Mouse (Mus musculus) embryonic facial prominence, embryonic 11.5 days (tissue): Measurements from ENCODE around the gene Sac3d1. TPM values are rescaled to one million over a fixed set of nuclear protein-coding genes. Genes with fewer than 3 reads are reported as not detected.

Source experiments
- ATAC-seq: fragments of 200-750 bp; cut with Nextera tagmentation; replicated peaks from 2 replicates; pipeline ENCODE4 v1.8.0; 2017; ENCODE audit warnings: low read depth; ENCODE audit not compliant: insufficient number of reproducible peaks, low FRiP score, low TSS enrichment
- DNase-seq: peaks from one replicate; pipeline ENCODE4 v3.0.0-alpha.2; 2015; ENCODE audit warnings: low spot score
- H3K27ac ChIP-seq: fragments of 300-500 bp; sonication (generic); replicated peaks from 2 replicates; pipeline ENCODE4 v1.5.1; 2014; ENCODE audit warnings: mild to moderate bottlenecking, low read depth, low read length, control low read depth
- H3K27me3 ChIP-seq: fragments of 300-500 bp; sonication (generic); 2 replicates; pipeline ENCODE4 v1.6.1; 2014; ENCODE audit warnings: mild to moderate bottlenecking, low read length, moderate library complexity, mixed read lengths; ENCODE audit not compliant: control insufficient read depth, insufficient read depth
- H3K36me3 ChIP-seq: fragments of 300-500 bp; sonication (generic); replicated peaks from 2 replicates; pipeline ENCODE4 v1.6.1; 2014; ENCODE audit warnings: low read depth, mild to moderate bottlenecking, low read length, moderate library complexity, mixed read lengths; ENCODE audit not compliant: control insufficient read depth, insufficient read depth
- H3K4me1 ChIP-seq: fragments of 300-500 bp; sonication (generic); 2 replicates; pipeline ENCODE4 v1.6.1; 2014; ENCODE audit warnings: low read length, mixed read lengths; ENCODE audit not compliant: control insufficient read depth, insufficient read depth
- H3K4me2 ChIP-seq: fragments of 300-500 bp; sonication (generic); 2 replicates; pipeline ENCODE4 v1.6.1; 2014; ENCODE audit warnings: low read depth, mild to moderate bottlenecking, control low read depth, low read length, moderate library complexity
- H3K4me3 ChIP-seq: fragments of 300-500 bp; sonication (generic); 2 replicates; pipeline ENCODE4 v1.5.1; 2014; ENCODE audit warnings: low read depth, low read length, control low read depth
- H3K9ac ChIP-seq: fragments of 300-500 bp; sonication (generic); replicated peaks from 2 replicates; pipeline ENCODE4 v1.6.1; 2014; ENCODE audit warnings: mild to moderate bottlenecking, control low read depth, low read length
- H3K9me3 ChIP-seq: fragments of 300-500 bp; sonication (generic); replicated peaks from 2 replicates; pipeline ENCODE4 v1.6.1; 2016; ENCODE audit warnings: mild to moderate bottlenecking, low read length, inconsistent platforms, mixed read lengths; ENCODE audit not compliant: control insufficient read depth
- WGBS: fragments of 180-500 bp; shearing (Covaris S2); extraction: QIAGEN DNeasy Blood & Tissue Kit; methylation state at CpG from one replicate; pipeline ENCODE4 v1.1.7; 2014; 5-methylcytosine and 5-hydroxymethylcytosine counted together
- polyA plus RNA-seq: library from polyadenylated mRNA; unstranded; fragments of >200 nt; fragmentation: Nextera tagmentation; extraction: Ambion mirVana; gene quantifications from 2 replicates; pipeline ENCODE4 v1.2.1, GENCODE M21; 2014

Gene Sac3d1
- polyA plus RNA-seq, 1 experiment from 2014 or later = 60.7 TPM

- Histone ChIP-seq H3K4me3 (peak overlapping the region; percentile 87), H3K36me3 (peaks cover 12% of the 10 kb centered on the region), H3K9ac (peak overlapping the region; percentile 93), H3K4me2 (peak overlapping the region; percentile 86), H3K9me3 (no peaks in the 10 kb centered on the region), H3K4me1 (no peaks in the 10 kb centered on the region), H3K27me3 (no peaks in the 10 kb centered on the region), H3K27ac (peak overlapping the region; percentile 94)
- DNase-seq (no peak), ATAC-seq (no peak)
- whole genome bisulfite sequencing = 6% methylated on average over 32 of the region's 32 CpGs
Measured at GRCm38 (mm10) chr19:6117346-6117985, 984 bp downstream of the Sac3d1 start.

- Histone ChIP-seq H3K9me3 (no peaks in the 10 kb centered on the region), H3K27ac (no peak overlapping the region), H3K27me3 (no peaks in the 10 kb centered on the region), H3K4me3 (no peak overlapping the region), H3K36me3 (peaks cover 12% of the 10 kb centered on the region), H3K9ac (no peak overlapping the region), H3K4me2 (no peak overlapping the region), H3K4me1 (no peaks in the 10 kb centered on the region)
- DNase-seq = no peak
- ATAC-seq = no peak
- WGBS = 91% methylated on average over 15 of the region's 15 CpGs
Measured at GRCm38 (mm10) chr19:6116113-6116850, 2.2 kb downstream of the Sac3d1 start.

DNA sequence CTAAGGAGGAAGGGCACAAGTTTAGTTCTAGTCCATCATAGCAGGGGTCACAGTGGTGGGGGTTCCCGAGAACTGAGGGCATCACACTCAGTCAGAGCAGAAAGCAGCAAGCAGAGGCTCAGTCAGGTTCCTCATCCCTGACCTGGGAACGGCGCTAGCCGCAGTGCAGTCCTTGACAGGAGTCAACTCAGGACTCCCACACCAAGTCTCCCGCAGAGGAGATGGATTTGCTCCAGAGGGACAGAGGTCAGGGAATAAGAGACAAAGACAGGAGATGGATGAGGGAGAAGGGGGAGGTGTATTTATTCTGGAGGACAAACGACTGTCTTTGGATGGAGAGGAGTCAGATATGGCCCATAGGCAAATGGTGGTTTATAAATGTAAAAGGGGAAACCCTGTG is 5.3 kb downstream of the Sac3d1 start:
- H3K4me1 ChIP-seq = no peaks in the 10 kb centered on the region
- DNase-seq = no peak
- H3K9me3 ChIP-seq = no peaks in the 10 kb centered on the region
- H3K36me3 ChIP-seq = peaks cover 12% of the 10 kb centered on the region
- no peak overlapping the region for H3K9ac ChIP-seq
- H3K4me2 ChIP-seq = no peak overlapping the region
- H3K27ac ChIP-seq = no peak overlapping the region
- no peak for ATAC-seq
- 74% methylated on average over 6 of the region's 6 CpGs for WGBS
- no peaks in the 10 kb centered on the region for H3K27me3 ChIP-seq
- no peak overlapping the region for H3K4me3 ChIP-seq

DNA sequence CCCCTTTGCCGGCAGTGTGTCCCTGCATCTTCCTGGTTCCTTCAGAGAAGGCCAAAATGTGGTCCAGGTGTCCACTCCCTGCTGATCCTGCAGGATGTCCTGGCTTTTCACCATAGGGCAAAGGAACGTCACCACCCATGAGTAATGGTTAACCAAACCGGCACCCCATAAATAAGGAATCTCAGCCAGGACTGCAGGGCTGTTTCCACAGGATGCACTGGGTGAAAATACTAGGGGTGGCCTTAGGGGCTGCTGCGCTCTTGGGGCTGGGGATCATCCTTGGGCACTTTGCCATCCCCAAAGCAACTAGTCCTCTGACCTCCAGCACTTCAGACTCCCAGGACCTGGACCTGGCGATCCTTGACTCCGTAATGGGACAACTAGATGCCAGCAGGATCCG is 12.9 kb downstream of the Sac3d1 start, which contains the start of gene Naaladl1:
Gene Naaladl1 (plus strand): TSS at position 197 of the 400 bp plus-strand sequence.
- no peak for ATAC-seq
- Histone ChIP-seq H3K4me1 (no peaks in the 10 kb centered on the region), H3K9ac (no peak within 1 kb of the TSS), H3K27me3 (no peaks in the 10 kb centered on the region), H3K4me2 (no peak within 1 kb of the TSS), H3K9me3 (no peaks in the 10 kb centered on the region), H3K4me3 (no peak within 1 kb of the TSS), H3K36me3 (no peaks in the 10 kb centered on the region), H3K27ac (no peak within 1 kb of the TSS)
- DNase-seq = no peak
- 83% methylated on average over 7 of the region's 7 CpGs for WGBS

DNA sequence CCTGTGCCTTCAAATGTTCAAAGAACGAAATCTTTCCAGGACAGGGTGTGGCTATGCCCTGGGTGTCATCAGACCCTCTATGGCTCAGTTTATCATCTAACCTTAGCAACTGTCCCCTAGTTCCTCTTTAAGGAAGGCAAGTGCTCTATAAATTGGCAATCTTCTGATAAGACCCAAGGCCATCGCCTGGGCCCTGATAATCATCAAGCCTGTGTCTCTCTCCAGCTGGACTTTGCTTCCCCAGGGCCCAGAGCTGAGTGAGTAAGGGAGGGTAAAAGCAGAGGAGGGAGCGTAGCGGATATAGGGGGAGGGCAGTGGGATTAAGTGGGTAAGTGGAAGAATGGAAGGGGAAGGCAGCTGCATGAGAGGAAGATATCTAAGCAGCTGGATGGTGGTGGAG is 14.0 kb downstream of the Sac3d1 start:
- 72% methylated on average over 4 of the region's 4 CpGs for WGBS
- ATAC-seq (no peak), DNase-seq (no peak)
- H3K4me2 ChIP-seq = no peak overlapping the region
- H3K9ac ChIP-seq = no peak overlapping the region
- no peaks in the 10 kb centered on the region for H3K9me3 ChIP-seq
- H3K27me3 ChIP-seq = no peaks in the 10 kb centered on the region
- no peak overlapping the region for H3K4me3 ChIP-seq
- H3K36me3 ChIP-seq = no peaks in the 10 kb centered on the region
- no peaks in the 10 kb centered on the region for H3K4me1 ChIP-seq
- H3K27ac ChIP-seq = no peak overlapping the region

GRCm38 (mm10) chr19:6102169-6102853 is 16.1 kb downstream of the Sac3d1 start:
- Histone ChIP-seq H3K27me3 (no peaks in the 10 kb centered on the region), H3K36me3 (no peaks in the 10 kb centered on the region), H3K27ac (no peak overlapping the region), H3K9me3 (no peaks in the 10 kb centered on the region), H3K4me1 (no peaks in the 10 kb centered on the region), H3K9ac (no peak overlapping the region), H3K4me3 (no peak overlapping the region), H3K4me2 (no peak overlapping the region)
- ATAC-seq = no peak
- no peak for DNase-seq
- 78% methylated on average over 6 of the region's 6 CpGs for WGBS

DNA sequence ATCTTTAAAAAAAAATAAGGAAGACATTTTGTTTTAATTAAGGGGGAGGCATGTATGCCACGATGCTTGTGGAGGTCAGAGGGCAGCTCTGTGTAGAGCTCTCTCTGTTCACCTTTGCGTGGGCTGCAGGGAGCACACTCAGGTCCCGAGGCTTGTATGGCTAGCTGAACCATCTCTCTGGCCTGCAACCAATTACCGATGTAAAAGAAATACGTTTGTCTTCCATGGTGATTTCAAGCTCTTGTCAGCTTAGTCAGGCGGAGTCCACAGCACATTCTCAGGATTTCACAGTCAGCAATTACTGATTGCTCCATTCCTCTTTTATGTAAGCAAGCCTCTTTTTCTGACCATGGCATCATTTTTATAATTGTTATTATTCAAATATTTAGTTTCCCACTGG is 17.3 kb downstream of the Sac3d1 start:
- DNase-seq = peak; percentile 56
- no peak overlapping the region for H3K27ac ChIP-seq
- no peak overlapping the region for H3K4me2 ChIP-seq
- H3K27me3 ChIP-seq = no peaks in the 10 kb centered on the region
- no peaks in the 10 kb centered on the region for H3K9me3 ChIP-seq
- H3K4me3 ChIP-seq = no peak overlapping the region
- no peak for ATAC-seq
- no peaks in the 10 kb centered on the region for H3K36me3 ChIP-seq
- no peak overlapping the region for H3K9ac ChIP-seq
- H3K4me1 ChIP-seq = no peaks in the 10 kb centered on the region
- 21% methylated on average over 6 of the region's 6 CpGs for WGBS

- DNase-seq = no peak
- ATAC-seq = no peak
Measured at GRCm38 (mm10) chr19:6097847-6098246, 20.6 kb downstream of the Sac3d1 start.

More at GRCm38 (mm10) chr19:6097847-6098246, 20.6 kb downstream of the Sac3d1 start:
- Histone ChIP-seq H3K9ac (no peak overlapping the region), H3K4me1 (no peaks in the 10 kb centered on the region), H3K27me3 (no peaks in the 10 kb centered on the region), H3K27ac (no peak overlapping the region), H3K4me3 (no peak overlapping the region), H3K9me3 (no peaks in the 10 kb centered on the region), H3K4me2 (no peak overlapping the region), H3K36me3 (peaks cover 2% of the 10 kb centered on the region)
- WGBS = 88% methylated on average over 3 of the region's 3 CpGs
